Mouse (Mus musculus) urinary bladder, postnatal 36 days (tissue): ENCODE measurements around the gene Qars.

Experiments used
- DNase-seq, 2 experiments: peaks; one replicate each; pipeline ENCODE4 v3.0.0; 2022; ENCODE audit warnings: low spot score in 2 of 2, mixed read lengths in 1 of 2

The Qars gene

GRCm38 (mm10) chr9:108486973-108487530 is 20.5 kb upstream of the Qars start:
- DNase-seq, result no peak

GRCm38 (mm10) chr9:108488403-108488802 is 19.1 kb upstream of the Qars start:
- no peak for DNase-seq

- DNase-seq, result no peak
Observed at GRCm38 (mm10) chr9:108489215-108489614, 18.3 kb upstream of the Qars start.

GRCm38 (mm10) chr9:108489702-108490558 is 17.6 kb upstream of the Qars start:
- DNase-seq, result no peak

GRCm38 (mm10) chr9:108490559-108491285 is 16.8 kb upstream of the Qars start, which contains the start of gene Usp19:
Usp19 (plus strand) TSS chr9:108490602.
- DNase-seq, result peak; percentile 92 to 97

- no peak for DNase-seq
Observed at GRCm38 (mm10) chr9:108491286-108491580, 16.3 kb upstream of the Qars start.

- DNase-seq, result peak in 1 of 2 experiments; percentile 49
Observed at GRCm38 (mm10) chr9:108492043-108492750, 15.3 kb upstream of the Qars start.

- no peak for DNase-seq
Observed at GRCm38 (mm10) chr9:108493246-108493645, 14.3 kb upstream of the Qars start.

GRCm38 (mm10) chr9:108494146-108494825 is 13.2 kb upstream of the Qars start:
- DNase-seq, result no peak

- DNase-seq, result no peak
Observed at GRCm38 (mm10) chr9:108494905-108495304, 12.6 kb upstream of the Qars start.

- no peak for DNase-seq
Observed at GRCm38 (mm10) chr9:108499231-108499630, 8.3 kb upstream of the Qars start.

- no peak for DNase-seq
Observed at GRCm38 (mm10) chr9:108499943-108500342, 7.6 kb upstream of the Qars start.

GRCm38 (mm10) chr9:108506901-108507300 is 605 bp upstream of the Qars start:
- no peak for DNase-seq

- DNase-seq, result no peak
Observed at GRCm38 (mm10) chr9:108508776-108509175, 1.3 kb downstream of the Qars start.

GRCm38 (mm10) chr9:108516380-108517251 is 9.1 kb downstream of the Qars start, which contains the start of gene Qrich1:
Qrich1 (plus strand) TSS chr9:108516806.
- DNase-seq, result peak; percentile 92 to 93

GRCm38 (mm10) chr9:108517253-108517930 is 9.9 kb downstream of the Qars start:
- DNase-seq, result peak; percentile 75 to 80

GRCm38 (mm10) chr9:108517931-108518332 is 10.4 kb downstream of the Qars start:
- DNase-seq, result no peak

- DNase-seq, result no peak
Observed at GRCm38 (mm10) chr9:108521604-108522003, 14.1 kb downstream of the Qars start.

GRCm38 (mm10) chr9:108523341-108523740 is 15.8 kb downstream of the Qars start:
- no peak for DNase-seq

GRCm38 (mm10) chr9:108525400-108525799 is 17.9 kb downstream of the Qars start:
- DNase-seq, result no peak
